Mouse (Mus musculus): ENCODE results near the gene Pm20d1.

DNA sequence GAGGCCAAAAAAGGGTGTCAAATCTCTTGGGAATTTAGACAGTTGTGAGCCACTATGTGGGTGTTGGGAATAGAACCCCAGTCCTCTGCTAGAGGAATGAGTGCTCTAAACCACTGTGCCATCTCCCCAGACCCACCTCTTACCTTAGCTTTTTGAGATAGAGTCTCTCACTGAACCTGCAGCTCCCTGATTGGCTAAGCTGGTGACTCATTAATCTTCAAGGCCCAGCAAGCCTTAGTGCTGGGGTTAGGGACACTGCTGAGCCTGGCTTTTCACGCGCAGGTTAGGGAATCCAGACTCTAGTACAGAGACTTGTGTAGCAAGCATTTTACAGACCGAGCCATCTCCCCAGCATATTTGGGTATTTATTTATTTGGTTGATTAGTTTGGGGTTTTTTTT lies 39.9 kb downstream of the Pm20d1 start:
- TF ChIP-seq CTCF (conservative IDR thresholded peaks at IDR 0.05; ENCODE audit: low read length) (no peak), NANOG (IDR thresholded peaks at IDR 0.05; ENCODE audit: borderline replicate concordance, low read length) (no peak)

All from E14TG2a.4 (cell line).